Mouse (Mus musculus) lung, postnatal 0 days (tissue): ENCODE measurements at regions not wholly inside any gene's neighbourhood (a gene's known extent, or its start where the extent isn't known, plus 50 kb on each side); places are given as distances from the start of the nearest gene placed in this dataset.

Experiments used
- CTCF ChIP-seq: IDR thresholded peaks from 2 replicates; pipeline ENCODE4 v1.5.1; 2016; ENCODE audit warnings: antibody characterized with exemption, mild to moderate bottlenecking
- EP300 ChIP-seq: IDR thresholded peaks from 2 replicates; pipeline ENCODE4 v1.6.1; 2016; ENCODE audit warnings: antibody characterized with exemption, mild to moderate bottlenecking, control low read depth

DNA sequence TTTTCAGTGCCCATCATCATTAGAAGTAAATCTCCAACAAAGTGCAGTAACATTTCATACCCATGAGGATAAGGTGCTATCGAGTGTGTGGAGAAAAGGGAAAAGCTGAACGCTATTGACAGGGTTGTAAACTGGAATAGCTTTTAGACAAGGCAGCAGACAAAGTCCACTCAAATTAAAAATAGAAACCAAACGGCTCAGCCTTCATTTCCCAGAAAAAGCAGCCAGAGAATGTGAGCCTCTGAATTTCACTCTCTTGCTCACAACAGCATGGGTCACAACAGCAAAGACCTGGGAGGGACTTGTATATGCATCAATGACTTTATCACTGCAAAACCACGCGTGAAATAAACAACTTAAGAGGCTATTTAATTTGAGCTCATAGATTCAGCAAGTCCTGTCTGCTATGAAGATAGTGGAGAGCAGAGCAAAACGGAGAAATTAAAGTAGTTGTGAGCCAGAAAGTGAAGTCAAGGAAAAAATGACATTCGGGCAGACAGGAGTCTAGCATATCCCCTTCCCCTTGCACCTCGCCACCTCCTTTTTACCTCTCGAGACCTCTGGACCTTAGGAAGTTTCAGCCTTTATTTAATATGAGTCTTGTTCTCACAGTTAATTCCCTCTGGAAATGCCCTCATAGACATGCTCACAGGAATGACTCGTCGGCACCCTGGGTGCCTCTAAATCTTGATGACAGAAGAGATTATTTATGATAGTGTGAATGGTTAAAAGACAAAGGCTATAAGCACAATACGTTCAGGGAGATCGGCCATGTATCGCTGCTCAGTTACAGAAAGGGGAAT lies 261.9 kb downstream of the Gm4340 start:
- no peak for TF ChIP-seq EP300
- TF ChIP-seq CTCF: no peak
